Mouse (Mus musculus): Measurements from ENCODE around the gene Knstrn.

Gene Knstrn
- long read RNA-seq, experiment 1, full-length matches to known transcripts, result 2 of 2 reads
- long read RNA-seq, experiment 1, partial matches to known transcripts, result 0 of 2 reads
- long read RNA-seq, experiment 1, other reads (novel, unspliced or antisense), result 0 of 2 reads
- long read RNA-seq, experiment 2, full-length matches to known transcripts, result 2 of 2 reads
- long read RNA-seq, experiment 2, partial matches to known transcripts, result 0 of 2 reads
- long read RNA-seq, experiment 2, other reads (novel, unspliced or antisense), result 0 of 2 reads

- intact Hi-C loops (cut with DNase I), result no loop called here
Measured at GRCm38 (mm10) chr2:118813981-118814836, at the start of gene Knstrn. Gene Knstrn, plus strand, starts transcription at chr2:118814003.

GRCm38 (mm10) chr2:118764094-118764831 lies 49.5 kb upstream of the Knstrn start:
- intact Hi-C loops (cut with DNase I), result no loop called here

GRCm38 (mm10) chr2:118764875-118765274 lies 48.9 kb upstream of the Knstrn start:
- intact Hi-C loops (cut with DNase I), result loop anchor here (5.0 kb wide), 1 partner anchor 117 kb away; no protein-coding TSS in a partner anchor

GRCm38 (mm10) chr2:118766041-118767033 lies 47.5 kb upstream of the Knstrn start:
- intact Hi-C loops (cut with DNase I), result loop anchor here (5.0 kb wide), 1 partner anchor 116 kb away; no protein-coding TSS in a partner anchor

- intact Hi-C loops (cut with DNase I), result no loop called here
Measured at GRCm38 (mm10) chr2:118772158-118772874, 41.5 kb upstream of the Knstrn start, which contains the start of gene Phgr1. Gene Phgr1, plus strand, starts transcription at chr2:118772769.

GRCm38 (mm10) chr2:118774536-118774935 lies 39.3 kb upstream of the Knstrn start:
- intact Hi-C loops (cut with DNase I), result no loop called here

- intact Hi-C loops (cut with DNase I), result no loop called here
Measured at GRCm38 (mm10) chr2:118775396-118775795, 38.4 kb upstream of the Knstrn start.

GRCm38 (mm10) chr2:118775846-118776245 lies 38.0 kb upstream of the Knstrn start:
- intact Hi-C loops (cut with DNase I), result no loop called here

- intact Hi-C loops (cut with DNase I), result no loop called here
Measured at GRCm38 (mm10) chr2:118776295-118776694, 37.5 kb upstream of the Knstrn start.

- intact Hi-C loops (cut with DNase I), result no loop called here
Measured at GRCm38 (mm10) chr2:118778418-118778817, 35.4 kb upstream of the Knstrn start.

- intact Hi-C loops (cut with DNase I), result no loop called here
Measured at GRCm38 (mm10) chr2:118779065-118779464, 34.7 kb upstream of the Knstrn start.

GRCm38 (mm10) chr2:118779504-118780480 lies 34.0 kb upstream of the Knstrn start, which contains the start of gene Disp2:
Gene Disp2, plus strand, starts transcription at chr2:118779719.
- intact Hi-C loops (cut with DNase I), result no loop called here

GRCm38 (mm10) chr2:118781115-118781514 lies 32.7 kb upstream of the Knstrn start:
- intact Hi-C loops (cut with DNase I), result no loop called here

- intact Hi-C loops (cut with DNase I), result no loop called here
Measured at GRCm38 (mm10) chr2:118782303-118782702, 31.5 kb upstream of the Knstrn start.

GRCm38 (mm10) chr2:118783093-118783492 lies 30.7 kb upstream of the Knstrn start:
- intact Hi-C loops (cut with DNase I), result no loop called here

GRCm38 (mm10) chr2:118783663-118784062 lies 30.1 kb upstream of the Knstrn start:
- intact Hi-C loops (cut with DNase I), result no loop called here

- intact Hi-C loops (cut with DNase I), result no loop called here
Measured at GRCm38 (mm10) chr2:118786525-118786924, 27.3 kb upstream of the Knstrn start.

GRCm38 (mm10) chr2:118789501-118789900 lies 24.3 kb upstream of the Knstrn start:
- intact Hi-C loops (cut with DNase I), result no loop called here

All from adrenal gland (tissue).